Mouse (Mus musculus): ENCODE measurements at regions not wholly inside any gene's neighbourhood (a gene's known extent, or its start where the extent isn't known, plus 50 kb on each side); places are given as distances from the start of the nearest gene placed in this dataset.

- in situ Hi-C loops (cut with MboI, MseI): no loop called here
Observed at GRCm38 (mm10) chr2:55687345-55687744, 251.6 kb downstream of the Kcnj3 start.

DNA sequence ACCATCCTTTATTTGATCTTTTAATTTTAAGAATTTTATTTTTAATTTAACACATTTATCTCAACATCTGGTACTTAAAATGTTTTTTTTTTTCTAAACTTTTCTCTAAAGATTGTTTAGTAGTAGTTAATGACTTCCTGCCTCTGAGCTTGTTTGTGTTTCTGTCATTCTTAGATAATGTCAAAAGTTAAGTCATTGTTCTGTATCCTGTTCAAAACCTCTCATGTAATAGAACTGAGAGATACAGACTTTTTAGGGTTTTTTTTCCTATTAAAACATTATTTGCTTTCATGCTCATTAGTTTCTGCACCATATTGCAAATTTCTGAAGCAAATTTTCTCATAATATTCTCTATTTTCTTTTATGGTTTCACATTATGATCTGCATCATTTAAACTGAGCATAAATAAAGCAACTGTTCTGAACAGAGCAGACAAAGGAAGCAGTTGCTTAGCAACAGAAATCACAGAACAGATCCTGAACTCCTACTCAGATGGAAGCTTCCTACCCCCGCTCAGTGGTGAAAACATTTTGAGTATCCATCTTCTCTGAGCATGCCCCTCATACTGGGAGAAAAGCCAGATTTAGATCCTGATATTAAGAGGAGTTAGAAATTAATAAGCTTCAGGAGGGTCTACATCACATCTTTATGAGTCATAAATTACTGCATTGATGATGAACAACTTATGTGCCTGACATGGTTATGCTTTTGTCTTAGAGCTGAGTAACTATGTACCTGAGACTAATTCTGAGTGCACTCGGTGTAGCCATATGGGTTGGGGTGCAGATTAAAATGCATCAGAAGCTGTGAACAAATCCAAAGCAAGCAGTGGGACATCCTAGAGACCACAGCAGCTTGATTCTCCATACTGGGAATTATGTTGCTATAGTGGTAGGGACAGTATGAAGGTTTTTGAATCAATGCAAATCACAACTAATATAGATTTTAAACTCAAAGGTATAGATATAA is 257.4 kb downstream of the Kcnj3 start:
- in situ Hi-C loops (cut with MboI, MseI): loop anchor here (10.0 kb wide), 1 partner anchor 712 kb away; no protein-coding TSS in a partner anchor

GRCm38 (mm10) chr2:55699705-55700104 is 263.9 kb downstream of the Kcnj3 start:
- in situ Hi-C loops (cut with MboI, MseI): loop anchor here (10.0 kb wide), 1 partner anchor 705 kb away; no protein-coding TSS in a partner anchor
